Mouse (Mus musculus): Measurements from ENCODE around the gene Slc25a41. TPM values are rescaled to one million over a fixed set of nuclear protein-coding genes. Genes with fewer than 3 reads are reported as not detected.

The Slc25a41 gene
- total RNA-seq (2023), result not detected

DNA sequence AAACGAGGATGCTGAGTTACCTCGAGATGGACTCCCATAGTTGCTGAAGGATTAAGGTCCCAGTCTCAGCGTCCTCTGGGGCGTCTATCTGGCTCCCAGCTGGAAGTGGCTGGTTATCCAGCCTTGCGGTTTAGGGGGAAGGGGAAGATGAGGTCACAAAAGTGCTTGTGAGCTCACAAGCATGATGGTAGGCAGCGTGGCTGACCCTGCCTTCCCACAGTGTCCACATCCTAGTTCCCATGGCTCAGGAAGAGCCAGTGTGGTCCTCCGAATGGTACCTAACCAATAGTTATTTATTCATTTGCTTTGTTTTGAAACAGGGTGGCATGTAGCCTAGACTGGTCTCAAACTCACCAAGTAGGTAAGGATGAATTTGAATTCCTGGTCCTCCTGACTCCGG, at the start of gene Slc25a41:
TSS of gene Slc25a41 (minus strand) at position 101 of the 400 bp plus-strand sequence.

DNA sequence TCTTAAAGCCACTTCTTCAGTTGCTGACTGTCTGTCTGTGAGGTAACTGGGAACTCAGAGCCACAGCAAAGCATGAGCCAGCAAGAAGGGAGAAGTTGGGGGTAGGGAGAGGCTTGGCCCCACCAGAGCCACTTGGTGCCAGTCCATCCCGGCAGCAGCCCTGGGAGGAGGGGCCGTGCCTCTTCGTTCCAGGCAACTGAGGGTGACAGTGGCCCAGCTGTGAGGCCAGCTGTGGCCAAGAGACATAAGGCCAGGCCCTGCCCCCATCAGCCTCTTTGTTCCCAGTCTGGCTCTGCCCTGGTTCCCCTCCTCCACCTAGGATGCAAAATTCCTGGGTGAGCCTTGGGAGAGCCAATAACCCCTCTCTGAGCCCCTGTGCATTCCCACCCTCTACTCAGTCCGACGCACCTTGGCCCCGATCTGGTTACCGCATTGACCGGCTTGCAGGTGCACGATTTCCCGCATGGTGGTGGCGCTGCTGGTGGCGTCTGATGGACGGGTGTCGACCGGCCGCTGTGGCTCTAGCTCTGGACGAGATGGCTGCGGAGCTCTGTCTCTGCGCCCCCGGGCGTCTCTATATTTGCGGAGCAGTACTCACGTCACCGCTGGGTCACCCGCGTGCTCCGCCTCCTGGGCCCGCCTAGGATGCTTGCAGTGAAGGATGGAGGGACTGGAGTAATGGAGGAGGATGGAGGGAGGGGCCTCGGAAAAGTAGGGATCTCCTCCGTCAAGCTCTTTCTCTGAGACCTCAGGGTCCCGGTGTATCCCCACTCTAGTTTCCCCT, 45.8 kb upstream of the Slc25a41 start, which contains the start of gene Tubb4a:
TSS of gene Tubb4a (minus strand) at position 734 of the 784 bp plus-strand sequence.

DNA sequence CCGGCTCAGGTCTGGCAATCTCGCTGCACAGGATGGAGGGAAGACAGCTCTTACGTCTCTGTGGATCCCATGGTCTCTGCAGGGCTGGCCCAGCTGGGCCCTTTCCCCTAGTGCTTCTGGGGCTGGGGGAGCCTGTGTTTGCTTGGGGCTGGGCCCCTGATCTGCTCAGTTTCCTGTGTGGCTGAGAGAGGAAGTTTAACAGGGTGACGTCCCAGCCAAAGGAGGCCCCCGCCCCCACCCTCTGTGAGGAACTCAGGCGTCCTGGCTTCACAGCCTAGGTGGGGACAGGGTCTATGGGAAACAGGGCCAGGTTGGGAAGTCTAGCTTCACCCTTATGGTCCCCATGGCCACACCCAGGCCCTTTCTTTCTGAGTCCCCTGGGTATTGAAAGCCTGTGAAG, 36.9 kb upstream of the Slc25a41 start, which contains the start of gene Dennd1c:
TSS of gene Dennd1c (minus strand) at position 179 of the 400 bp plus-strand sequence.

DNA sequence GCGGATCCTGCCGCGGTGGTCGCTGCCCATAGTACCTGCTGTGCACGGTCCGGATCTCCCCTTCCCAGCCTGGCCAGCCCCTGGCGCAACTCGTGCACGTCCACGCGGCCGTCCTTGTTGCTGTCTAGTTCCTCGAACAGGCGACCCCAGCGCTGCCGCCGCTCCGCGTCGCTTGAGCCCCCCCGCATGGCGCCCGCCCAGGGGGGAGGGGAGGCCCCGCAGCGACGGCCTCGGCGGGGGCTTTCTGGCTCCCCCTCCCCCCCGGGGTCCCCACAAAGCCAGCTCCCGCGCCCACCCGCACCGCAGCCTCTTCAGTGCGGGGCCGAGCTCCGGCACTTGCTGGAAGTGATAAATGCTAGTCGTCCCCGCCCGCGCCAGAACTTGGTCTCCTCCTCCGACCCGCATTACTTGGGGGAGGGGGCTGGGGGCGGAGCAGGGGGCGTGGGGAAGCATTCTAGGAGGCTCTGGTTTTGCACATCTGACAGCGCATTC, 18.1 kb upstream of the Slc25a41 start, which contains the start of gene Slc25a23:
TSS of gene Slc25a23 (minus strand) at position 378 of the 492 bp plus-strand sequence.

DNA sequence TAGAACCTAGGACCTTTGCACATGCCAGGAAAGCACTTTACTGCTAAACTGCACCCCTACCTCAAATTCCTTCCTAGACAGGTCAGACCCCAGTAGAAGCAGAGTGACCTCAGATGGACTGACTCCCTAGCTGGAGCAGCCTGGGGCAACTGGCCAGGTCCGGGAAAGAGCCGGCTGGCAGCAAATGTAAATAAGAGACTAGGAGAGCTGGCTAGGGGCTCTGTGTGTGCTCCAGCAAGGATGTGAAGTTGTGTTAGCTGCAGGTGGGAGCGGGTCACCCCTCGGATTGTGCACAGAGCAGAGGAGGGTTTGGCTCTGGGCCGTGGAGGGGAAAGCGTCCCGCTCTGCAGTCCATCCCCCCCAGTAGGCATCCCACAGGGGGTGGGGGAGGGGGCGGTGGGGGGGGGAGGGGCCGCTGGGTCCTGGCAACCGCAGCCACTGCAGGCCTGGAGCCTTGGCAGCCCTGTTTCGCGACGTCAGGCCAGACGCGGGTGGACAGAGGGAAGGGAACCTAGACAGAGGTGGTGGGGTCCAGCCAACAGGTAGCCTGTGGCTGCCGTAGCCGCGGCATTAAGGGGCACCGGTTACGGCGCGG, 17.5 kb upstream of the Slc25a41 start, which contains the start of gene Crb3:
TSS of gene Crb3 (plus strand) at position 215 of the 595 bp plus-strand sequence.

DNA sequence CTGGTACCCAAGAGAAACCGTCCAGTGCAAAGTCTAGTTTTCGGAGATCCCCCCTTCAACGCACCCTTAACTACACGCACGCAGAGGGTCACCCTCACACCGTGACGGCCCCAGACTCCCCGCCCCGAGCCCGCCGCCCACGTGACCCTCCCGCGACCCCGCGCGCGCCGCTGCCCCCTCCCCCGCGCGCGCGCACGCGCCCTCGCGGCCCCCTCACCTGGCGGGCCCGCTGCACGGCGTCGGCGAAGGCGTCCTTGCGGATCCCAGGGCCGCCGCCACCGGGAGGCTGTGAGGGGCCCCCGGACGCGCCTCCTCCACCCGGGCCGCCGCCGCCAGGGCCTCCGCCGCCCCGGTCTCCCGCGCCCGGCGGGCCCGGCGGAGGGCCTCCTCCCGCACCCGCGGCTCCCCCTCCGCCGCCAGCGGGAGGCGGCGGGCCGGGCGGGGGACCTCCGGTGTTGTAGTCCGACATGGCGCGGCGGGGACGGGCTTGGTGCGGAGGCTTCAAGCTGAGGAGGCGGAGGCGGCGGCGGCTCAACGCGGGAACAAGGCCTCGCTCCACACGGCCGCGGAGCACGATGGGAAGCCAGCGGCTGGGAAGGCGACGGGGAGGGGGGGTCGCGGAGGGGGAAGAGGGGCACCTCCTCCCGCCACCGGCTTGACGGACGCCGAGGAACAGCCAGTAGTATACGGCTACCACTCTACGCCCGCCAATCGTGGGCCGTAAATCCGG, 10.4 kb downstream of the Slc25a41 start, which contains the start of gene Khsrp:
TSS of gene Khsrp (minus strand) at position 592 of the 730 bp plus-strand sequence.

DNA sequence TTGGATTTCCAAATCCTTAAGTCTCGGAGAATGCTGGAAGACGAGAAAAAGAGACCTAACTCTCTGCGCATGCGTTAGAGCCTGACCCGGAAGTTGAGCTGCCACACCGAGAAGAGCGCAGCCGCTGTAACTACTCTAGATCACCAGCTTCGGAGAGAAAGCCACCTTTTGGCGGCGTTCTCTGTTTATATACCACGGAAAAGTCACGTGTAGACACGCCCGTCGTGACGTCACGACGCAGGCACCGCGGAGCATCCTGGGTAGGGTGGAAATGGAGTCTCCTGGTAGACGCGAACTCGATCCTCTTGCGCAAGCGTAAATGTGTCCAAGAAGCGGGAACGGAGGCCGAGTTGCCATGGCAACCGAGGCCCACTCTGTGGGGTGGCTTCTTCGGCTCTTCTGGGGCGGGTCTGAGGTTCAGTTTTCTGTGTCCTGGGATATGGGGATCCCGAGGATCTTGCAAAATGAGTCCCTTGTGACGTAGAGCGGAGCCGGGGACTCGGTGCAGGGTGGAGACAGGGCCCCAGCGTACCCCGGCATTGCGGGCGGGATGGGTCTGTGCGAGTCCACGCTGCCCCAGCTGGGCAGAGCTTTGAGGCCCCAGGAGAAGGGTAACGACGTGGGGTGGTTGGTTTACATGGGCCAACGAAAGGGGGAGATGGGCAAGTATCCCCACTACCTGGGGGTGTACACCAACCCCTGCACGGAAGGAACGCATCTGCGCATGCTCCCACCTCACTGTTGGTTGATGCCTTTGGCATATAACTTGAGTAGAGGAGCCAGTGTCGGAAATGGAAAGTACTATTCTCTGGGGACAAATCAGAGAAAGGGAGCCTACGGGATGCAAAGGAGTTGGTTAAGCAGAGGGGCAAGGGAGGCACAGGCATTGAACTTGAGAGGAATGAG, 30.0 kb downstream of the Slc25a41 start, which contains the start of the genes Gtf2f1 and Gm17949:
TSS of gene Gtf2f1 (minus strand) at position 53 of the 906 bp plus-strand sequence.
TSS of gene Gm17949 (plus strand) at position 234 of the 906 bp plus-strand sequence.

DNA sequence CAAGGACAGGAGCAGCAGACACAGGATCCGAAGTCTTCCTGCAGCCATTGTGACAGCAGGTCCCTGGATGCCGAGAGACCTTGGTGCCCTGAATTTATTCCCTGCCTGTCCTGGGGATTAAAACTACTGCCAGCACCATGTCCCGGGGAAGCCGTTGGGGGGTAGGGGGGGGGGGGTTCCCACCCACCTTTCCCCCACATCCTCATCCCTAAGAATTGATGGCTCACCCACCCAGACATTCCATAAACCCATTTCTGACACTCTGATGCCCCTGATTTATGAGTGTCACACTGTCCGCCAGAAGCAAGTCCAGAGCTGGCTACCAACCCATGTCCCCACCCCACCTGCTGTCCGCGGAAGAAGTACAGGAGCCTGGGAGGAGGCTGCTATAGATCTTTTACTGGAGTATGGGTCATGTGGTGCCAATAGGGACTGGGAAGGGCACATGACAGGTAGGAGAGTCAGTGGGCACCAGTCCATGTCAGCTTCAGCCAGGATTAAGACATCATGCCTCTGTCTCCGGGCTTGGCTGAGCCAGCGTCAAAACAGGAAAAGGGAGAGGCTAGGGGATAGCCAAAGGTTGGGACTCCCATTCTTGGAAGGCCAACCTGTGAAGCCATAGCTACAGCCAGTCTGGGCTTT, 41.4 kb downstream of the Slc25a41 start, which contains the start of gene Pspn:
TSS of gene Pspn (minus strand) at position 51 of the 642 bp plus-strand sequence.

DNA sequence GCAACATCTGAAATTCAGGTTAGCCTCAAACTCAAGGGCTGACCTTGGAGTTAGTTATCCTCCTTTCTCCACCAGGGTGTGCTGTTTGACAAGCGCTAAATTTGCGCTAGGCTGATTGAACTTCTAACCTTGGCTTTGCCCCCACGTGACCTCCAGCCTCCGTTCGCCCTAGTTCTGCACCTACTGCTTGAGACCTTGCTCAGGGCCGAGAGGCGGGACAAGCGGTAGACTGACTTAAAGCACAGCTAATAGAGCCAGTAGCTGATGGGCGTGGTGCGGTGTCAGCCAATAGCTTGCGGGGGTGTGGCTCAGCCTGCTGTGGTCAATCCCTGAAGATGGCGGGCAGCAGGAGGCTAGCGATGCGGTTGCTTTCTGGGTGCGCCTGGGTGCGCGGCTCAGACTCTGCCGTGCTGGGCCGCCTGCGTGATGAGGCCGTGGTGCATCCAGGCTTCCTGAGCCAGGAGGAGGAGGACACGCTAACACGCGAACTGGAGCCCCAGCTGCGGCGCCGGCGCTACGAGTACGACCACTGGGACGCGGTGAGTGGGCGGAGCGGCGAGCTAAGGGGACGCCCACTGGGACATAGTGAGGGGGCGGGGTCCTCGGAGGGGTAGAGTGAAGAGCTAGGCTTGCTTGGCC, 44.3 kb downstream of the Slc25a41 start, which contains the start of gene Alkbh7:
TSS of gene Alkbh7 (plus strand) at position 311 of the 639 bp plus-strand sequence.

DNA sequence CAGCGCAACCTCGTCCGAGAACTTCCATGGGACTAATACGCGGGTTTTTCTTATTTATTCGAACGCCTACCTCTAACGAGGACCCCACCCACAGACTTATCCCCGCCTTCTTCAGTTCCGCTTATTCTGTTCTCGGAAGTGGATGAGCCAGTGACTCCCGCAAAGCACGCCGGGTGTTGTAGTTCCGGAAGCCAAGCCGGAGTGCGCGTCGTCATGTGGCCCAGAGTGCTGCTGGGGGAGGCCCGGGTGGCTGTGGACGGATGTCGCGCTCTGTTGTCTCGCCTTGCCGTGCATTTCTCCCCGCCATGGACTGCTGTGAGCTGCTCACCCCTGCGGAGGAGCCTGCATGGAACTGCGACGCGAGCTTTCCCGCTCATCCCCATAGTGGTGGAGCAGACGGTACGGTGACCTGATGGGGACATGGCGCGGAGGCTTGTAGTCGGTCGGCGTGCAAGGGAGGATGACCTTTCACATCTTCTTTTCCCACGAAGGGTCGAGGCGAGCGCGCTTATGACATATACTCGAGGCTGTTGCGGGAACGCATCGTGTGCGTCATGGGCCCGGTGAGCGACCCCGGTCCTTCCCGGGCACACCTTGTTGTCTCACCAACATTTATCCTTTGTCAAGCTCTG, 51.2 kb downstream of the Slc25a41 start, which contains the start of gene Clpp:
TSS of gene Clpp (plus strand) at position 191 of the 632 bp plus-strand sequence.

Other genes with a start within 250 kb of the Slc25a41 start
- 10 to 100 TPM; 71.8 to 73.4 TPM for gene Rfx2, start 210.6 kb downstream of the Slc25a41 start, total RNA-seq (2023)
- not detected for gene Acsbg2, start 167.2 kb downstream of the Slc25a41 start, total RNA-seq (2023)
- under 1 TPM in 1 of 2 experiments, not detected in 1; 0.24 TPM for gene 1700061G19Rik, start 166.2 kb downstream of the Slc25a41 start, total RNA-seq (2023)
- 10 to 100 TPM; 27.3 to 28.0 TPM for gene Mllt1, start 106.2 kb downstream of the Slc25a41 start, total RNA-seq (2023)
- gene Acer1, start 59.5 kb downstream of the Slc25a41 start, total RNA-seq (2023), result not detected
- 10 to 100 TPM; 12.6 to 19.9 TPM for gene Clpp, start 51.3 kb downstream of the Slc25a41 start, total RNA-seq (2023)
- gene Alkbh7, start 44.3 kb downstream of the Slc25a41 start, total RNA-seq (2023), result 10 to 100 TPM; 11.1 to 12.4 TPM
- 1 to 10 TPM in 1 of 2 experiments, not detected in 1; 1.6 TPM for gene Pspn, start 41.6 kb downstream of the Slc25a41 start, total RNA-seq (2023)
- 10 to 100 TPM; 46.9 to 54.3 TPM for gene Gtf2f1, start 30.4 kb downstream of the Slc25a41 start, total RNA-seq (2023)
- not detected for gene Gm17949, start 30.2 kb downstream of the Slc25a41 start, total RNA-seq (2023)
- 100 to 1,000 TPM in 1 of 2 experiments, 10 to 100 TPM in 1; 98.9 to 101 TPM for gene Khsrp, start 10.1 kb downstream of the Slc25a41 start, total RNA-seq (2023)
- not detected for gene Crb3, start 17.5 kb upstream of the Slc25a41 start, total RNA-seq (2023)
- gene Slc25a23, start 18.2 kb upstream of the Slc25a41 start, total RNA-seq (2023), result 1 to 10 TPM; 4.1 to 5.2 TPM
- 100 to 1,000 TPM; 114 to 120 TPM for gene Dennd1c, start 36.9 kb upstream of the Slc25a41 start, total RNA-seq (2023)
- not detected for gene Tubb4a, start 46.1 kb upstream of the Slc25a41 start, total RNA-seq (2023)
- 10 to 100 TPM; 15.9 to 16.5 TPM for gene Tnfsf9, start 63.7 kb upstream of the Slc25a41 start, total RNA-seq (2023)
- not detected for gene Cd70, start 108.1 kb upstream of the Slc25a41 start, total RNA-seq (2023)
- 1 to 10 TPM; 7.6 to 8.0 TPM for gene Tnfsf14, start 152.5 kb upstream of the Slc25a41 start, total RNA-seq (2023)
- gene C3, start 186.5 kb upstream of the Slc25a41 start, total RNA-seq (2023), result 100 to 1,000 TPM; 192 to 277 TPM
- gene Gpr108, start 206.8 kb upstream of the Slc25a41 start, total RNA-seq (2023), result 10 to 100 TPM; 68.4 to 72.0 TPM
- 10 to 100 TPM; 13.1 to 15.9 TPM for gene Trip10, start 207.8 kb upstream of the Slc25a41 start, total RNA-seq (2023)
- 100 to 1,000 TPM; 176 to 191 TPM for gene Vav1, start 237.4 kb upstream of the Slc25a41 start, total RNA-seq (2023)

All from monocyte, adult 59 days (primary cell).